Mouse (Mus musculus): ENCODE data around the gene C1s2. TPM values are rescaled to one million over a fixed set of nuclear protein-coding genes. Genes with fewer than 3 reads are reported as not detected.

The C1s2 gene
- polyA plus RNA-seq, 2 experiments = 0.24 TPM; not detected in 1

DNA sequence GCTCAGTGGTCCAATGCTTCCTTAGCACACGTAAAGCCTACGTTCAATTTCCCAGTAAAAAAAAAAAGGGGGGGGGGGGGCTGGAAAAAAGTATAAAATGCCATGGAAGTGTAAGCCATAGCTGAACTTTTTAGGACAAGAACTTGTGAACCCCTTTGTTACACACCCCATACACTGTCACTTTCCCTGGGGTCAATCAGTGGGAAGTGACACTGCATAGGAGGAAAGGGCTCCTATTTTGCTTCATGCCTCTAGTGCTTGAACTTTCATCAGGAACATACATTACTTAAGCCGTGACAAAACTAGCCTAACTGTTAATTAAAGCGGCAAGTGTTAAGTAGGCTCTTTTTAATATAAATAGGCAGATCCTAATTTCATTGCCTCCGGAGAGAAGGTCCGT, 26.1 kb upstream of the C1s2 start:
- Histone ChIP-seq H3K36me3 (ENCODE audit: control insufficient read depth, insufficient read depth, low read length) (no peaks in the 10 kb centered on the region), H3K4me1 (ENCODE audit: control insufficient read depth, insufficient read depth, low read length) (peaks cover 4% of the 10 kb centered on the region; the same call in 1 of the 2 replicates), H3K9me3 (ENCODE audit: control insufficient read depth, low read length) (no peaks in the 10 kb centered on the region), H3K4me3 (replicated peaks; ENCODE audit: low read length) (peak overlapping the region; percentile 71), H3K27me3 (ENCODE audit: control insufficient read depth, insufficient read depth, low read length) (no peaks in the 10 kb centered on the region), H3K4me2 (replicated peaks; ENCODE audit: low read depth, low read length, severe bottlenecking) (peak overlapping the region; percentile 72), H3K9ac (ENCODE audit: low read depth, low read length, severe bottlenecking) (peak overlapping the region; percentile 50), H3K27ac (replicated peaks; ENCODE audit: low read depth, low read length) (peak overlapping the region; percentile 70)
- no peak for TF ChIP-seq POLR2A (IDR thresholded peaks at IDR 0.05; ENCODE audit: borderline replicate concordance, extremely low read depth, insufficient read depth, insufficient read length)
- no peak for DNase-seq (ENCODE audit: low spot score)
- ATAC-seq (ENCODE audit: low FRiP score, low read depth) = no peak
- 22% methylated on average over 6 of the region's 6 CpGs for WGBS

DNA sequence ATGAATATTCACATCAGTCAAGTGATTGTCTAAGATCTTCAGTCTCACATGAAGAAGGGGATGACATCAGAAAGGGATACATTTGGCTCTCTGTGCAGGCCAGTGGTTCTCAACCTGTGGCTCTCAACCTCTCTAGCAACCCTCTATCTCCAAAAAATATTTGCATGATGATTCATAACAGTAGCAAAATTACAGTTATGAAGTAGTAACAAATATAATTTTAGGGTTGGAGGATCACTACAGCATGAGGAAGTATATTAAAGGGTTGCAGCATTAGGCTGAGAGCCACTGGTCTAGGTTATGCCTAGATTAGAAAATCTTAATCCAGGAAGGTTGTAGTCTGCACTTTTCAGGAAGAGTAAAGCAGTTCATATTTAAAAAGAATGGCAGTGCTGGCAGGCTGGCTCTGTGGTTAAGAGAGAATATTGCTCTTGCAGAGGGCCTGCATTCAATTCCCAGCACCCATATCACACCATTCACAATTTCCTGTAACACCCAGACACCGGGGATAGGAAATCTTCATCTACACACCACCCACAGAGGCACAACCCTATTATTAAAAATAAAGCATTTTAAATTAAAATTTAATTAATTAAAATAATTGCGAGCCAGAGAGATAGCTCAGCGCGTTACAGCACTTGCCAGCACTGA, 25.4 kb upstream of the C1s2 start:
- Histone ChIP-seq H3K27ac (replicated peaks; ENCODE audit: low read depth, low read length) (no peak overlapping the region), H3K9ac (ENCODE audit: low read depth, low read length, severe bottlenecking) (no peak overlapping the region), H3K27me3 (ENCODE audit: control insufficient read depth, insufficient read depth, low read length) (no peaks in the 10 kb centered on the region), H3K4me2 (replicated peaks; ENCODE audit: low read depth, low read length, severe bottlenecking) (no peak overlapping the region), H3K4me3 (replicated peaks; ENCODE audit: low read length) (no peak overlapping the region), H3K9me3 (ENCODE audit: control insufficient read depth, low read length) (no peaks in the 10 kb centered on the region), H3K4me1 (ENCODE audit: control insufficient read depth, insufficient read depth, low read length) (peaks cover 4% of the 10 kb centered on the region; the same call in 1 of the 2 replicates), H3K36me3 (ENCODE audit: control insufficient read depth, insufficient read depth, low read length) (no peaks in the 10 kb centered on the region)
- ATAC-seq (ENCODE audit: low FRiP score, low read depth) (no peak), DNase-seq (ENCODE audit: low spot score) (no peak)
- TF ChIP-seq POLR2A (IDR thresholded peaks at IDR 0.05; ENCODE audit: borderline replicate concordance, extremely low read depth, insufficient read depth, insufficient read length) = no peak
- 92% methylated on average over 4 of the region's 4 CpGs for WGBS

GRCm38 (mm10) chr6:124658067-124658466, 22.2 kb upstream of the C1s2 start:
- 74% methylated on average over 2 of the region's 2 CpGs for WGBS
- Histone ChIP-seq H3K36me3 (ENCODE audit: control insufficient read depth, insufficient read depth, low read length) (no peaks in the 10 kb centered on the region), H3K9me3 (ENCODE audit: control insufficient read depth, low read length) (no peaks in the 10 kb centered on the region), H3K9ac (ENCODE audit: low read depth, low read length, severe bottlenecking) (no peak overlapping the region), H3K4me1 (ENCODE audit: control insufficient read depth, insufficient read depth, low read length) (no peaks in the 10 kb centered on the region), H3K27ac (replicated peaks; ENCODE audit: low read depth, low read length) (no peak overlapping the region), H3K4me2 (replicated peaks; ENCODE audit: low read depth, low read length, severe bottlenecking) (no peak overlapping the region), H3K27me3 (ENCODE audit: control insufficient read depth, insufficient read depth, low read length) (no peaks in the 10 kb centered on the region), H3K4me3 (replicated peaks; ENCODE audit: low read length) (no peak overlapping the region)
- no peak for ATAC-seq (ENCODE audit: low FRiP score, low read depth)
- no peak for DNase-seq (ENCODE audit: low spot score)
- TF ChIP-seq POLR2A (IDR thresholded peaks at IDR 0.05; ENCODE audit: borderline replicate concordance, extremely low read depth, insufficient read depth, insufficient read length) = no peak

GRCm38 (mm10) chr6:124655893-124656292, 20.0 kb upstream of the C1s2 start:
- 51% methylated on average over 6 of the region's 6 CpGs for WGBS
- Histone ChIP-seq H3K9me3 (ENCODE audit: control insufficient read depth, low read length) (no peaks in the 10 kb centered on the region), H3K9ac (ENCODE audit: low read depth, low read length, severe bottlenecking) (no peak overlapping the region), H3K4me3 (replicated peaks; ENCODE audit: low read length) (no peak overlapping the region), H3K27ac (replicated peaks; ENCODE audit: low read depth, low read length) (no peak overlapping the region), H3K36me3 (ENCODE audit: control insufficient read depth, insufficient read depth, low read length) (no peaks in the 10 kb centered on the region), H3K4me1 (ENCODE audit: control insufficient read depth, insufficient read depth, low read length) (no peaks in the 10 kb centered on the region), H3K4me2 (replicated peaks; ENCODE audit: low read depth, low read length, severe bottlenecking) (no peak overlapping the region), H3K27me3 (ENCODE audit: control insufficient read depth, insufficient read depth, low read length) (no peaks in the 10 kb centered on the region)
- no peak for DNase-seq (ENCODE audit: low spot score)
- TF ChIP-seq POLR2A (IDR thresholded peaks at IDR 0.05; ENCODE audit: borderline replicate concordance, extremely low read depth, insufficient read depth, insufficient read length) = no peak
- 0 out of 2 replicates have a peak, but pooled peaks have one; percentile 9 for ATAC-seq (ENCODE audit: low FRiP score, low read depth)

DNA sequence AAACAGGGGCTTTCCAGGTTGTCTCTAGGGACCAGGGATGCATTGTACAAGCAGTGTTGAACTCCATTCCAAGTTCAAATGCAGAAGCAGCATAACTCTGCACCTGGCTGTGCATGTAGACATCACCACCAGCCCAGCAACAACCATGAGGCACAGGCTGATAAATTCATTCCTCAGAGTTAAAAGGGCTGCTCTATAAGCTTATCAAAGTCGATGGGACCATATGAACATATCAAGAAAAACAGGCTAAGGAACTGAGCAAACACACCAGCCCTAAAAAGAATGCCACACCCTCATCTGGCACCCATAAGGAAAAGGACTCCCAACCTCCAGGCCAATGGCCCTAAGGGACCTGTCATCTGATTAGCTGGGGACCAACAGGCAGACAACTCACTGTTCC, 10.5 kb upstream of the C1s2 start:
- WGBS = 71% methylated on average over 1 of the region's 1 CpGs
- DNase-seq (ENCODE audit: low spot score) = no peak
- Histone ChIP-seq H3K9ac (ENCODE audit: low read depth, low read length, severe bottlenecking) (no peak overlapping the region), H3K27me3 (ENCODE audit: control insufficient read depth, insufficient read depth, low read length) (no peaks in the 10 kb centered on the region), H3K4me3 (replicated peaks; ENCODE audit: low read length) (no peak overlapping the region), H3K4me2 (replicated peaks; ENCODE audit: low read depth, low read length, severe bottlenecking) (no peak overlapping the region), H3K9me3 (ENCODE audit: control insufficient read depth, low read length) (no peaks in the 10 kb centered on the region), H3K36me3 (ENCODE audit: control insufficient read depth, insufficient read depth, low read length) (no peaks in the 10 kb centered on the region), H3K4me1 (ENCODE audit: control insufficient read depth, insufficient read depth, low read length) (no peaks in the 10 kb centered on the region), H3K27ac (replicated peaks; ENCODE audit: low read depth, low read length) (no peak overlapping the region)
- ATAC-seq (ENCODE audit: low FRiP score, low read depth) = no peak
- TF ChIP-seq POLR2A (IDR thresholded peaks at IDR 0.05; ENCODE audit: borderline replicate concordance, extremely low read depth, insufficient read depth, insufficient read length) = no peak
